Mouse (Mus musculus): Measurements from ENCODE around the gene Sec11a. TPM values are rescaled to one million over a fixed set of nuclear protein-coding genes. Genes with fewer than 3 reads are reported as not detected.
"Not testable (repeated sequence)": the region's sequence is repeated elsewhere in the genome, so short reads cannot be mapped to it uniquely, and the experiment has no call there.

Sec11a gene
- polyA plus RNA-seq, 1 experiment from 2014 or later = 204 TPM

- Histone ChIP-seq H3K9me3 (ENCODE audit: control insufficient read depth, low read length) (no peaks in the 10 kb centered on the region), H3K4me3 (ENCODE audit: low read depth, low read length) (no peak overlapping the region), H3K27ac (ENCODE audit: low read depth, low read length) (no peak overlapping the region), H3K36me3 (ENCODE audit: control insufficient read depth, insufficient read depth, low read length) (no peaks in the 10 kb centered on the region), H3K4me2 (no peak overlapping the region), H3K9ac (ENCODE audit: low read length) (no peak overlapping the region), H3K27me3 (ENCODE audit: control insufficient read depth, insufficient read depth, low read length) (no peaks in the 10 kb centered on the region), H3K4me1 (ENCODE audit: control insufficient read depth, insufficient read depth, low read length) (no peaks in the 10 kb centered on the region)
- no peak for DNase-seq (ENCODE audit: low spot score, missing footprints)
- 56% methylated on average over 6 of the region's 6 CpGs for WGBS
- ATAC-seq (ENCODE audit: low FRiP score) = no peak
Observed at GRCm38 (mm10) chr7:80962799-80963198, 15.2 kb upstream of the Sec11a start.

GRCm38 (mm10) chr7:80959003-80959402 is 11.4 kb upstream of the Sec11a start:
- Histone ChIP-seq H3K4me2 (no peak overlapping the region), H3K27ac (ENCODE audit: low read depth, low read length) (no peak overlapping the region), H3K4me1 (ENCODE audit: control insufficient read depth, insufficient read depth, low read length) (no peaks in the 10 kb centered on the region), H3K9ac (ENCODE audit: low read length) (no peak overlapping the region), H3K36me3 (ENCODE audit: control insufficient read depth, insufficient read depth, low read length) (no peaks in the 10 kb centered on the region), H3K4me3 (ENCODE audit: low read depth, low read length) (no peak overlapping the region), H3K9me3 (ENCODE audit: control insufficient read depth, low read length) (no peaks in the 10 kb centered on the region), H3K27me3 (ENCODE audit: control insufficient read depth, insufficient read depth, low read length) (no peaks in the 10 kb centered on the region)
- DNase-seq (ENCODE audit: low spot score, missing footprints) (no peak), ATAC-seq (ENCODE audit: low FRiP score) (no peak)
- WGBS = 81% methylated on average over 3 of the region's 3 CpGs

- H3K27ac ChIP-seq (ENCODE audit: low read depth, low read length) = no peak overlapping the region
- no peak for DNase-seq (ENCODE audit: low spot score, missing footprints)
- H3K4me3 ChIP-seq (ENCODE audit: low read depth, low read length) = no peak overlapping the region
- H3K9ac ChIP-seq (ENCODE audit: low read length) = no peak overlapping the region
- no peaks in the 10 kb centered on the region for H3K27me3 ChIP-seq (ENCODE audit: control insufficient read depth, insufficient read depth, low read length)
- H3K4me2 ChIP-seq = no peak overlapping the region
- H3K4me1 ChIP-seq (ENCODE audit: control insufficient read depth, insufficient read depth, low read length) = no peaks in the 10 kb centered on the region
- 91% methylated on average over 2 of the region's 2 CpGs for WGBS
- no peak for ATAC-seq (ENCODE audit: low FRiP score)
- no peaks in the 10 kb centered on the region for H3K9me3 ChIP-seq (ENCODE audit: control insufficient read depth, low read length)
- H3K36me3 ChIP-seq (ENCODE audit: control insufficient read depth, insufficient read depth, low read length) = no peaks in the 10 kb centered on the region
Observed at GRCm38 (mm10) chr7:80956891-80957290, 9.3 kb upstream of the Sec11a start.

GRCm38 (mm10) chr7:80954251-80954650 is 6.7 kb upstream of the Sec11a start:
- 74% methylated on average over 2 of the region's 2 CpGs for WGBS
- H3K27me3 ChIP-seq (ENCODE audit: control insufficient read depth, insufficient read depth, low read length) = no peaks in the 10 kb centered on the region
- ATAC-seq (ENCODE audit: low FRiP score) = no peak

GRCm38 (mm10) chr7:80952140-80952539 is 4.6 kb upstream of the Sec11a start:
- Histone ChIP-seq H3K36me3 (ENCODE audit: control insufficient read depth, insufficient read depth, low read length) (no peaks in the 10 kb centered on the region), H3K4me3 (ENCODE audit: low read depth, low read length) (no peak overlapping the region), H3K4me1 (ENCODE audit: control insufficient read depth, insufficient read depth, low read length) (no peaks in the 10 kb centered on the region), H3K9me3 (ENCODE audit: control insufficient read depth, low read length) (no peaks in the 10 kb centered on the region), H3K4me2 (no peak overlapping the region), H3K9ac (ENCODE audit: low read length) (no peak overlapping the region), H3K27ac (ENCODE audit: low read depth, low read length) (no peak overlapping the region), H3K27me3 (ENCODE audit: control insufficient read depth, insufficient read depth, low read length) (no peaks in the 10 kb centered on the region)
- ATAC-seq (ENCODE audit: low FRiP score) (no peak), DNase-seq (ENCODE audit: low spot score, missing footprints) (no peak)
- 69% methylated on average over 3 of the region's 3 CpGs for WGBS

More at GRCm38 (mm10) chr7:80954251-80954650, 6.7 kb upstream of the Sec11a start:
- no peaks in the 10 kb centered on the region for H3K4me1 ChIP-seq (ENCODE audit: control insufficient read depth, insufficient read depth, low read length)
- no peak overlapping the region for H3K9ac ChIP-seq (ENCODE audit: low read length)
- H3K27ac ChIP-seq (ENCODE audit: low read depth, low read length) = no peak overlapping the region
- no peaks in the 10 kb centered on the region for H3K9me3 ChIP-seq (ENCODE audit: control insufficient read depth, low read length)
- H3K4me2 ChIP-seq = no peak overlapping the region
- H3K36me3 ChIP-seq (ENCODE audit: control insufficient read depth, insufficient read depth, low read length) = no peaks in the 10 kb centered on the region
- no peak overlapping the region for H3K4me3 ChIP-seq (ENCODE audit: low read depth, low read length)
- no peak for DNase-seq (ENCODE audit: low spot score, missing footprints)

GRCm38 (mm10) chr7:80951461-80951860 is 3.9 kb upstream of the Sec11a start:
- H3K27ac ChIP-seq (ENCODE audit: low read depth, low read length) = no peak overlapping the region
- DNase-seq (ENCODE audit: low spot score, missing footprints) (no peak), ATAC-seq (ENCODE audit: low FRiP score) (no peak)
- no peak overlapping the region for H3K9ac ChIP-seq (ENCODE audit: low read length)
- no peaks in the 10 kb centered on the region for H3K9me3 ChIP-seq (ENCODE audit: control insufficient read depth, low read length)
- H3K27me3 ChIP-seq (ENCODE audit: control insufficient read depth, insufficient read depth, low read length) = no peaks in the 10 kb centered on the region
- peaks cover 3% of the 10 kb centered on the region for H3K4me1 ChIP-seq (ENCODE audit: control insufficient read depth, insufficient read depth, low read length)
- WGBS = 88% methylated on average over 4 of the region's 4 CpGs
- no peak overlapping the region for H3K4me3 ChIP-seq (ENCODE audit: low read depth, low read length)
- H3K36me3 ChIP-seq (ENCODE audit: control insufficient read depth, insufficient read depth, low read length) = no peaks in the 10 kb centered on the region
- H3K4me2 ChIP-seq = no peak overlapping the region

GRCm38 (mm10) chr7:80939808-80940207 is 7.8 kb downstream of the Sec11a start:
- no peak overlapping the region for H3K27ac ChIP-seq (ENCODE audit: low read depth, low read length)
- no peak overlapping the region for H3K4me2 ChIP-seq
- H3K4me3 ChIP-seq (ENCODE audit: low read depth, low read length) = no peak overlapping the region
- no peaks in the 10 kb centered on the region for H3K4me1 ChIP-seq (ENCODE audit: control insufficient read depth, insufficient read depth, low read length)
- ATAC-seq (ENCODE audit: low FRiP score) (no peak), DNase-seq (ENCODE audit: low spot score, missing footprints) (no peak)
- no peaks in the 10 kb centered on the region for H3K27me3 ChIP-seq (ENCODE audit: control insufficient read depth, insufficient read depth, low read length)
- H3K36me3 ChIP-seq (ENCODE audit: control insufficient read depth, insufficient read depth, low read length) = no peaks in the 10 kb centered on the region
- 94% methylated on average over 4 of the region's 4 CpGs for WGBS
- no peak overlapping the region for H3K9ac ChIP-seq (ENCODE audit: low read length)
- no peaks in the 10 kb centered on the region for H3K9me3 ChIP-seq (ENCODE audit: control insufficient read depth, low read length)

GRCm38 (mm10) chr7:80937304-80937666 is 10.3 kb downstream of the Sec11a start:
- ATAC-seq (ENCODE audit: low FRiP score); H3K4me2 ChIP-seq; H3K4me1 ChIP-seq (ENCODE audit: control insufficient read depth, insufficient read depth, low read length); H3K9me3 ChIP-seq (ENCODE audit: control insufficient read depth, low read length); DNase-seq (ENCODE audit: low spot score, missing footprints); H3K36me3 ChIP-seq (ENCODE audit: control insufficient read depth, insufficient read depth, low read length); H3K27me3 ChIP-seq (ENCODE audit: control insufficient read depth, insufficient read depth, low read length); H3K4me3 ChIP-seq (ENCODE audit: low read depth, low read length); H3K9ac ChIP-seq (ENCODE audit: low read length); H3K27ac ChIP-seq (ENCODE audit: low read depth, low read length): not testable (repeated sequence)

GRCm38 (mm10) chr7:80936617-80937303 is 10.8 kb downstream of the Sec11a start:
- WGBS = 85% methylated on average over 7 of the region's 7 CpGs
- not testable (repeated sequence) for H3K9ac ChIP-seq (ENCODE audit: low read length); DNase-seq (ENCODE audit: low spot score, missing footprints); H3K9me3 ChIP-seq (ENCODE audit: control insufficient read depth, low read length); H3K4me3 ChIP-seq (ENCODE audit: low read depth, low read length); H3K27me3 ChIP-seq (ENCODE audit: control insufficient read depth, insufficient read depth, low read length); H3K27ac ChIP-seq (ENCODE audit: low read depth, low read length); H3K36me3 ChIP-seq (ENCODE audit: control insufficient read depth, insufficient read depth, low read length); ATAC-seq (ENCODE audit: low FRiP score); H3K4me1 ChIP-seq (ENCODE audit: control insufficient read depth, insufficient read depth, low read length); H3K4me2 ChIP-seq
